Mouse (Mus musculus): ENCODE results near the gene 2210016L21Rik. TPM values are rescaled to one million over a fixed set of nuclear protein-coding genes. Genes with fewer than 3 reads are reported as not detected.
"Not testable (repeated sequence)": the region's sequence is repeated elsewhere in the genome, so short reads cannot be mapped to it uniquely, and the experiment has no call there.

The 2210016L21Rik gene
- total RNA-seq, 2 experiments from 2014 or later: 0.77 to 2.9 TPM

GRCm38 (mm10) chr5:114935838-114936237 lies 6.1 kb upstream of the 2210016L21Rik start:
- no peak for ATAC-seq (replicated peaks; ENCODE audit: low FRiP score, poor library complexity, severe bottlenecking)

- ATAC-seq (replicated peaks; ENCODE audit: low FRiP score, poor library complexity, severe bottlenecking): not testable (repeated sequence)
These were observed 820 bp upstream of the 2210016L21Rik start for GRCm38 (mm10) chr5:114941138-114941537.

GRCm38 (mm10) chr5:114942766-114943130 lies 790 bp downstream of the 2210016L21Rik start:
- no peak for ATAC-seq (replicated peaks; ENCODE audit: low FRiP score, poor library complexity, severe bottlenecking)

- ATAC-seq (replicated peaks; ENCODE audit: low FRiP score, poor library complexity, severe bottlenecking): no peak
These were observed 3.1 kb downstream of the 2210016L21Rik start for GRCm38 (mm10) chr5:114945072-114945471.

GRCm38 (mm10) chr5:114948891-114949290 lies 6.9 kb downstream of the 2210016L21Rik start:
- no peak for ATAC-seq (replicated peaks; ENCODE audit: low FRiP score, poor library complexity, severe bottlenecking)

GRCm38 (mm10) chr5:114949316-114949715 lies 7.4 kb downstream of the 2210016L21Rik start:
- no peak for ATAC-seq (replicated peaks; ENCODE audit: low FRiP score, poor library complexity, severe bottlenecking)

GRCm38 (mm10) chr5:114949812-114950211 lies 7.9 kb downstream of the 2210016L21Rik start:
- no peak for ATAC-seq (replicated peaks; ENCODE audit: low FRiP score, poor library complexity, severe bottlenecking)

GRCm38 (mm10) chr5:114950669-114951068 lies 8.7 kb downstream of the 2210016L21Rik start:
- ATAC-seq (replicated peaks; ENCODE audit: low FRiP score, poor library complexity, severe bottlenecking): no peak

GRCm38 (mm10) chr5:114951279-114951880 lies 9.4 kb downstream of the 2210016L21Rik start:
- no peak for ATAC-seq (replicated peaks; ENCODE audit: low FRiP score, poor library complexity, severe bottlenecking)

GRCm38 (mm10) chr5:114953326-114953725 lies 11.4 kb downstream of the 2210016L21Rik start:
- ATAC-seq (replicated peaks; ENCODE audit: low FRiP score, poor library complexity, severe bottlenecking): no peak

- ATAC-seq (replicated peaks; ENCODE audit: low FRiP score, poor library complexity, severe bottlenecking): no peak
These were observed 16.1 kb downstream of the 2210016L21Rik start for GRCm38 (mm10) chr5:114958069-114958468.

GRCm38 (mm10) chr5:114961590-114962360 lies 19.8 kb downstream of the 2210016L21Rik start:
- no peak for ATAC-seq (replicated peaks; ENCODE audit: low FRiP score, poor library complexity, severe bottlenecking)

GRCm38 (mm10) chr5:114964315-114964966 lies 22.5 kb downstream of the 2210016L21Rik start:
- no peak for ATAC-seq (replicated peaks; ENCODE audit: low FRiP score, poor library complexity, severe bottlenecking)

- no peak for ATAC-seq (replicated peaks; ENCODE audit: low FRiP score, poor library complexity, severe bottlenecking)
These were observed 23.3 kb downstream of the 2210016L21Rik start for GRCm38 (mm10) chr5:114964967-114965898.

- ATAC-seq (replicated peaks; ENCODE audit: low FRiP score, poor library complexity, severe bottlenecking): no peak
These were observed 25.7 kb downstream of the 2210016L21Rik start for GRCm38 (mm10) chr5:114967523-114968268.

GRCm38 (mm10) chr5:114968651-114969050 lies 26.7 kb downstream of the 2210016L21Rik start:
- ATAC-seq (replicated peaks; ENCODE audit: low FRiP score, poor library complexity, severe bottlenecking): no peak

GRCm38 (mm10) chr5:114969064-114969463 lies 27.1 kb downstream of the 2210016L21Rik start:
- no peak for ATAC-seq (replicated peaks; ENCODE audit: low FRiP score, poor library complexity, severe bottlenecking)

GRCm38 (mm10) chr5:114969609-114970215 lies 27.8 kb downstream of the 2210016L21Rik start:
- ATAC-seq (replicated peaks; ENCODE audit: low FRiP score, poor library complexity, severe bottlenecking): no peak

GRCm38 (mm10) chr5:114970824-114971227 lies 28.9 kb downstream of the 2210016L21Rik start, which contains the start of gene Hnf1a:
Gene Hnf1a, minus strand, starts transcription at chr5:114971094.
- ATAC-seq (replicated peaks; ENCODE audit: low FRiP score, poor library complexity, severe bottlenecking): no peak
